Mouse (Mus musculus): Measurements from ENCODE around the gene Olfr672. TPM values are rescaled to one million over a fixed set of nuclear protein-coding genes. Genes with fewer than 3 reads are reported as not detected.
"Not testable (repeated sequence)": the region's sequence is repeated elsewhere in the genome, so short reads cannot be mapped to it uniquely, and the experiment has no call there.

The Olfr672 gene
- not detected in 2 replicates for polyA plus RNA-seq (2012; rRNA removed)

- DNase-seq (ENCODE audit: low read depth, low spot score), result no peak
Observed at GRCm38 (mm10) chr7:105001929-105002328, at the start of gene Olfr672. Olfr672 (minus strand) TSS chr7:105002029.

GRCm38 (mm10) chr7:105033836-105034235, 32.0 kb upstream of the Olfr672 start:
- 26% methylated on average over 5 of the region's 5 CpGs for WGBS
- not testable (repeated sequence) for DNase-seq (ENCODE audit: low read depth, low spot score)

DNA sequence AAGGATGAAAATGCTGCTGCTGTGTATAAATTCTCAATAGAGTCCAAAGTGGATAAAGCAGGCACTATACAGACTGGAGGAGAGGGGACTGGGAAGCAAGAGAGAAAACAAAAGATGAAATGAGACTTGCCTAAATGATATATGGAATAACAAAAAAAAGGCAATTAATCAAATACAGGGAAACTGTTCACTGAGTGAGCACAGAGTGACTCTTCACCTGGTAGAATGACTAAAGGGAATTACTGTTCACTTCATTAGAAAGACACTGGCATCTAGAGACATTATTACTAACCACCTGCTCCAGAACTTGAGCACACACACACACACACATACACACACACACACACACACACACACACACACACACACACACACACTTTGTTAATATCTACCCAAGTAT, 30.6 kb upstream of the Olfr672 start, which contains the start of gene Olfr676:
TSS of gene Olfr676 (plus strand) at position 301 of the 400 bp plus-strand sequence.
- no peak for DNase-seq (ENCODE audit: low read depth, low spot score)

GRCm38 (mm10) chr7:105028360-105028759, 26.5 kb upstream of the Olfr672 start, which contains the start of gene Olfr675:
Olfr675 (minus strand) TSS chr7:105028460.
- 71% methylated on average over 1 of the region's 1 CpGs for WGBS
- DNase-seq (ENCODE audit: low read depth, low spot score), result no peak

DNA sequence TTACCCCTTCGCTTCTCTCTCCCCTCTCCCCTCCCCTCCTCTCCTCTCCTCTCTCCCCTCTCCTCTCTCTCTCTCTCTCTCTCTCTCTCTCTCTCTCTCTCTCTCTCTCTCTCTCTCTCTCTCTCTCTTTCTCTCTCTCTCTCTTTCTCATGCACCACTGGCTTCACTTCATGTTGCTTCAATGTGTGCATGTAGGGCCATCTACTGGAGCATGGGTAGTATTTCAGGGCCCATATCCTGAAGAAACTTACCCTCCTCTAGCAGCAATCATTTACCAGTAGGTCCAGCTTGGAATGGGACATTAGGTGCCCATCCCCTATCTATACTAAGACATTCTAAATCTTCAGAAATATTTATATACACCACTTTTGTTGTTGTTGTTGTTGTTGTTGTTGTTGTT, 20.7 kb upstream of the Olfr672 start:
- WGBS, result 83% methylated on average over 1 of the region's 1 CpGs
- no peak for DNase-seq (ENCODE audit: low read depth, low spot score)

GRCm38 (mm10) chr7:104979026-104979425, 22.8 kb downstream of the Olfr672 start, which contains the start of gene Olfr671:
Olfr671 (minus strand) TSS chr7:104979126.
- DNase-seq (ENCODE audit: low read depth, low spot score), result no peak
- 61% methylated on average over 1 of the region's 1 CpGs for WGBS

DNA sequence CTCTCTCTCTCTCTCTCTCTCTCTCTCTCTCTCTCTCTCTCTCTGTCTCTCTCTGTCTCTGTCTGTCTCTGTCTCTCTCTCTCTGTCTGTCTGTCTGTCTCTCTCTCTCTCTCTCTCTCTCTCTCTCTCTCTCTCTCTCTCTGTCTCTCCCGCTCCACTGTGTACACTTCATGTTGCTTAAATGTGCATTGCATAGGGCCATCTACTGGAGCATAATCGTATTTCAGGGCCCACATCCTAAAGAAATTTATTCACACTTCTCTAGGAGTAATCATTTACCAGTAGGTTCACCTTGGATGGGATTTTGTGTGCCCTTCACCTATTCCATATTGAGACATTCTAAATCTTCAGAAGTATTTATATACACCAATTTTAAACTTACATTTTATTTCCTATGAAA, 29.3 kb downstream of the Olfr672 start:
- 56% methylated on average over 2 of the region's 2 CpGs for WGBS
- not testable (repeated sequence) for DNase-seq (ENCODE audit: low read depth, low spot score)

- no peak for DNase-seq (ENCODE audit: low read depth, low spot score)
- 27% methylated on average over 1 of the region's 1 CpGs for WGBS
Observed at GRCm38 (mm10) chr7:104962520-104962919, 39.3 kb downstream of the Olfr672 start, which contains the start of gene Olfr670. Olfr670 (minus strand) TSS chr7:104962620.

GRCm38 (mm10) chr7:104950234-104950633, 51.6 kb downstream of the Olfr672 start:
- WGBS, result 94% methylated on average over 16 of the region's 16 CpGs
- not testable (repeated sequence) for DNase-seq (ENCODE audit: low read depth, low spot score)

Other genes starting within 250 kb of the Olfr672 start
- gene Usp17le, start 224.6 kb downstream of the Olfr672 start, polyA plus RNA-seq (2012; rRNA removed), result not detected in 2 replicates
- gene Usp17lb, start 159.4 kb downstream of the Olfr672 start, polyA plus RNA-seq (2012; rRNA removed), result not detected in 2 replicates
- not detected in 2 replicates for gene Usp17la, start 145.0 kb downstream of the Olfr672 start, polyA plus RNA-seq (2012; rRNA removed)
- not detected in 2 replicates for gene Olfr665, start 124.0 kb downstream of the Olfr672 start, polyA plus RNA-seq (2012; rRNA removed)
- not detected in 2 replicates for gene Olfr666, start 106.1 kb downstream of the Olfr672 start, polyA plus RNA-seq (2012; rRNA removed)
- gene Olfr667, start 80.5 kb downstream of the Olfr672 start, polyA plus RNA-seq (2012; rRNA removed), result not detected in 2 replicates
- not detected in 2 replicates for gene Olfr668, start 74.0 kb downstream of the Olfr672 start, polyA plus RNA-seq (2012; rRNA removed)
- not detected in 2 replicates for gene Olfr669, start 67.8 kb downstream of the Olfr672 start, polyA plus RNA-seq (2012; rRNA removed)
- gene Olfr670, start 39.4 kb downstream of the Olfr672 start, polyA plus RNA-seq (2012; rRNA removed), result not detected in 2 replicates
- gene Olfr671, start 22.9 kb downstream of the Olfr672 start, polyA plus RNA-seq (2012; rRNA removed), result not detected in 2 replicates
- gene Olfr675, start 26.4 kb upstream of the Olfr672 start, polyA plus RNA-seq (2012; rRNA removed), result not detected in 2 replicates
- gene Olfr676, start 30.7 kb upstream of the Olfr672 start, polyA plus RNA-seq (2012; rRNA removed), result not detected in 2 replicates
- gene Olfr677, start 49.3 kb upstream of the Olfr672 start, polyA plus RNA-seq (2012; rRNA removed), result not detected in 2 replicates
- gene Olfr678, start 62.4 kb upstream of the Olfr672 start, polyA plus RNA-seq (2012; rRNA removed), result not detected in 2 replicates
- not detected in 2 replicates for gene Olfr679, start 79.2 kb upstream of the Olfr672 start, polyA plus RNA-seq (2012; rRNA removed)
- not detected in 2 replicates for gene Olfr680-ps1, start 90.8 kb upstream of the Olfr672 start, polyA plus RNA-seq (2012; rRNA removed)
- not detected in 2 replicates for gene Olfr681, start 114.8 kb upstream of the Olfr672 start, polyA plus RNA-seq (2012; rRNA removed)
- gene Olfr683, start 145.0 kb upstream of the Olfr672 start, polyA plus RNA-seq (2012; rRNA removed), result not detected in 2 replicates
- not detected in 2 replicates for gene Olfr684, start 161.6 kb upstream of the Olfr672 start, polyA plus RNA-seq (2012; rRNA removed)
- not detected in 2 replicates for gene Olfr685, start 184.0 kb upstream of the Olfr672 start, polyA plus RNA-seq (2012; rRNA removed)
- gene Olfr686, start 205.5 kb upstream of the Olfr672 start, polyA plus RNA-seq (2012; rRNA removed), result not detected in 2 replicates